In genomic region chr11:25697508-25698193, GRCm38 (mm10) we compare ENCODE assay signal across 13 mouse cellular contexts.
DNase-seq lines count a peak whose midpoint lies in the region; ATAC-seq lines count a peak whose summit lies in the region.
"Had no signal": no experiment of that assay in that cellular context is flagged by ENCODE, and none has a peak within 500 bp of the region (broad histone marks: within the 10 kb centered on the region; RNA-seq: fewer than 3 reads in every experiment).

No protein-coding gene starts in this region.

- no peak overlapping the region for H3K9ac ChIP-seq in embryonic facial prominence, embryonic 14.5 days (ENCODE audit: low read depth, low read length)
- H3K9ac ChIP-seq in hindbrain, embryonic 14.5 days, result peak overlapping the region; percentile 45
- H3K9ac ChIP-seq in neural tube, embryonic 13.5 days, result peak overlapping the region; percentile 54
- H3K9ac ChIP-seq: limb, embryonic 12.5 days had no signal

- H3K36me3 ChIP-seq in embryonic facial prominence, embryonic 14.5 days (ENCODE audit: control insufficient read depth, insufficient read depth, low read length), result no peaks in the 10 kb centered on the region
- H3K36me3 ChIP-seq in hindbrain, embryonic 14.5 days (replicated peaks; ENCODE audit: control insufficient read depth, insufficient read depth), result no peaks in the 10 kb centered on the region
- no peaks in the 10 kb centered on the region for H3K36me3 ChIP-seq in neural tube, embryonic 13.5 days
- H3K36me3 ChIP-seq: G1E; limb, embryonic 12.5 days had no signal

- no peak overlapping the region for H3K27ac ChIP-seq in embryonic facial prominence, embryonic 14.5 days (replicated peaks; ENCODE audit: low read depth, low read length)
- peak overlapping the region; percentile 83 for H3K27ac ChIP-seq in hindbrain, embryonic 14.5 days
- H3K27ac ChIP-seq in neural tube, embryonic 13.5 days (replicated peaks), result peak overlapping the region; percentile 92
- H3K27ac ChIP-seq: heart, adult 2 months; limb, embryonic 12.5 days had no signal

- peak; percentile 26 to 34 for DNase-seq in cerebellum, postnatal 10 days
- no peak for DNase-seq in cerebellum, adult 9-11 months
- peak; percentile 42 for DNase-seq in embryonic facial prominence, embryonic 14.5 days (ENCODE audit: low spot score)
- peak; percentile 66 for DNase-seq in hindbrain, embryonic 14.5 days (ENCODE audit: low spot score)
- no peak for DNase-seq in urinary bladder, postnatal 10 days (ENCODE audit: low spot score)
- no peak for DNase-seq in lung, postnatal 36 days
- DNase-seq: cerebellum, adult 9-10 months; heart, adult 2 months; kidney, postnatal 4 days had no signal

- no peaks in the 10 kb centered on the region for H3K9me3 ChIP-seq in embryonic facial prominence, embryonic 14.5 days (ENCODE audit: control insufficient read depth, low read length)
- H3K9me3 ChIP-seq in hindbrain, embryonic 14.5 days (ENCODE audit: control insufficient read depth, low read length), result no peaks in the 10 kb centered on the region
- no peaks in the 10 kb centered on the region for H3K9me3 ChIP-seq in neural tube, embryonic 13.5 days
- H3K9me3 ChIP-seq: G1E; limb, embryonic 12.5 days had no signal

- peaks cover 4% of the 10 kb centered on the region; the same call in 1 of the 2 replicates for H3K4me1 ChIP-seq in embryonic facial prominence, embryonic 14.5 days (ENCODE audit: control insufficient read depth, insufficient read depth, low read length)
- H3K4me1 ChIP-seq in hindbrain, embryonic 14.5 days (replicated peaks; ENCODE audit: control insufficient read depth, insufficient read depth, low read length), result peaks cover 12% of the 10 kb centered on the region; the same call in 1 of the 2 replicates
- peaks cover 34% of the 10 kb centered on the region for H3K4me1 ChIP-seq in neural tube, embryonic 13.5 days (replicated peaks)
- H3K4me1 ChIP-seq: limb, embryonic 12.5 days had no signal

- WGBS in embryonic facial prominence, embryonic 14.5 days, result 27% methylated on average over 6 of the region's 6 CpGs
- 12% methylated on average over 6 of the region's 6 CpGs for WGBS in hindbrain, embryonic 14.5 days
- 21% methylated on average over 6 of the region's 6 CpGs for WGBS in neural tube, embryonic 13.5 days

- H3K4me3 ChIP-seq in embryonic facial prominence, embryonic 14.5 days (ENCODE audit: low read depth, low read length), result no peak overlapping the region
- H3K4me3 ChIP-seq in hindbrain, embryonic 14.5 days (replicated peaks; ENCODE audit: low read length), result no peak overlapping the region
- 0 out of 2 replicates have a peak overlapping the region, but pooled peaks have one; percentile 11 for H3K4me3 ChIP-seq in neural tube, embryonic 13.5 days
- H3K4me3 ChIP-seq: heart, adult 2 months; limb, embryonic 12.5 days had no signal

- no peak overlapping the region for H3K4me2 ChIP-seq in embryonic facial prominence, embryonic 14.5 days (ENCODE audit: low read depth, low read length)
- H3K4me2 ChIP-seq in hindbrain, embryonic 14.5 days (replicated peaks), result peak overlapping the region; percentile 35
- H3K4me2 ChIP-seq in neural tube, embryonic 13.5 days, result peak overlapping the region; percentile 42
- H3K4me2 ChIP-seq: limb, embryonic 12.5 days had no signal

- no peaks in the 10 kb centered on the region for H3K27me3 ChIP-seq in embryonic facial prominence, embryonic 14.5 days (replicated peaks; ENCODE audit: control insufficient read depth, insufficient read depth, low read length)
- no peaks in the 10 kb centered on the region for H3K27me3 ChIP-seq in hindbrain, embryonic 14.5 days (ENCODE audit: control insufficient read depth, insufficient read depth, low read length)
- no peaks in the 10 kb centered on the region for H3K27me3 ChIP-seq in neural tube, embryonic 13.5 days
- H3K27me3 ChIP-seq: limb, embryonic 12.5 days had no signal

- no peak for ATAC-seq in embryonic facial prominence, embryonic 14.5 days (ENCODE audit: low read depth)
- ATAC-seq in hindbrain, embryonic 14.5 days (ENCODE audit: low FRiP score), result peak; percentile 83
- ATAC-seq in neural tube, embryonic 13.5 days (ENCODE audit: low read depth), result peak; percentile 81
- no peak for ATAC-seq in CD4-positive, CD25-positive, alpha-beta regulatory T cell, adult 4 months

Comparison
In these comparisons a context has a peak if more than half of its experiments do, and no peak if none do; other contexts are left out.
1. DNase-seq: peak in cerebellum, postnatal 10 days (2 of 2), embryonic facial prominence, embryonic 14.5 days (single experiment) and hindbrain, embryonic 14.5 days (single experiment); none in cerebellum, adult 9-11 months (single experiment), urinary bladder, postnatal 10 days (single experiment) and lung, postnatal 36 days (single experiment).
2. ATAC-seq: peak in hindbrain, embryonic 14.5 days (single experiment) and neural tube, embryonic 13.5 days (single experiment); none in embryonic facial prominence, embryonic 14.5 days (single experiment) and CD4-positive, CD25-positive, alpha-beta regulatory T cell, adult 4 months (single experiment).